Mouse (Mus musculus) myocyte (in vitro differentiated cells): ENCODE measurements at regions not wholly inside any gene's neighbourhood (a gene's known extent, or its start where the extent isn't known, plus 50 kb on each side); places are given as distances from the start of the nearest gene placed in this dataset.

Experiments
- H3K27me3 ChIP-seq: one replicate; pipeline ENCODE4 v1.6.1; 2011; ENCODE audit not compliant: control insufficient read depth, insufficient read depth, insufficient read length
- H3K36me3 ChIP-seq: one replicate; pipeline ENCODE4 v1.6.1; 2011; ENCODE audit not compliant: control insufficient read depth, insufficient read depth
- H3K4me2 ChIP-seq: one replicate; pipeline ENCODE4 v1.6.1; 2011; ENCODE audit warnings: low read depth, control low read depth
- H3K4me3 ChIP-seq: one replicate; pipeline ENCODE4 v1.5.1; 2011; ENCODE audit warnings: mild to moderate bottlenecking, control low read depth, moderate library complexity
- H3K79me2 ChIP-seq: one replicate; pipeline ENCODE4 v1.6.1; 2011; ENCODE audit not compliant: control insufficient read depth, insufficient read depth
- H3ac ChIP-seq: one replicate; pipeline ENCODE4 v1.6.1; 2011; ENCODE audit not compliant: control insufficient read depth, insufficient read length
- CEBPB ChIP-seq: IDR thresholded peaks from 2 replicates; pipeline ENCODE4 v1.6.1; 2011; ENCODE audit warnings: mild to moderate bottlenecking, moderate library complexity; ENCODE audit not compliant: poor library complexity, insufficient read depth, severe bottlenecking
- E2F4 ChIP-seq: IDR thresholded peaks from one replicate; pipeline ENCODE4 v1.6.1; 2011; ENCODE audit warnings: mild to moderate bottlenecking, control low read depth, moderate library complexity; ENCODE audit not compliant: insufficient read depth
- MAX ChIP-seq: IDR thresholded peaks from one replicate; pipeline ENCODE4 v1.6.1; 2011; ENCODE audit warnings: low read depth, mild to moderate bottlenecking, control low read depth
- MYOD1 ChIP-seq, 3 experiments: IDR thresholded peaks; one replicate each; pipeline ENCODE4 v1.6.1; 2011; ENCODE audit warnings: control low read depth in 2 of 3, low read depth in 2 of 3, mild to moderate bottlenecking in 2 of 3, moderate library complexity in 1 of 3; ENCODE audit not compliant: insufficient read length in 2 of 3, control insufficient read depth in 1 of 3
- MYOG ChIP-seq, 3 experiments: IDR thresholded peaks; one replicate each; pipeline ENCODE4 v1.6.1; 2011; ENCODE audit warnings: control low read depth in 2 of 3, low read depth in 2 of 3, mild to moderate bottlenecking in 2 of 3; ENCODE audit not compliant: insufficient read length in 2 of 3, control insufficient read depth in 1 of 3, insufficient read depth in 1 of 3
- POLR2A ChIP-seq: IDR thresholded peaks from one replicate; pipeline ENCODE4 v1.6.1; 2011; ENCODE audit warnings: low read depth, mild to moderate bottlenecking, control low read depth, moderate library complexity; ENCODE audit not compliant: insufficient read length
- POLR2AphosphoS2 ChIP-seq: IDR thresholded peaks from one replicate; pipeline ENCODE4 v1.6.1; 2011; ENCODE audit warnings: low read depth, control low read depth; ENCODE audit not compliant: insufficient read length
- REST ChIP-seq: IDR thresholded peaks from one replicate; pipeline ENCODE4 v1.6.1; 2011; ENCODE audit warnings: mild to moderate bottlenecking, control low read depth, moderate library complexity; ENCODE audit not compliant: insufficient read depth, insufficient read length
- SRF ChIP-seq: IDR thresholded peaks from one replicate; pipeline ENCODE4 v1.6.1; 2011; ENCODE audit warnings: low read depth; ENCODE audit not compliant: control insufficient read depth, insufficient read length
- TCF12 ChIP-seq: IDR thresholded peaks from one replicate; pipeline ENCODE4 v1.6.1; 2011; ENCODE audit warnings: mild to moderate bottlenecking, control low read depth; ENCODE audit not compliant: poor library complexity, insufficient read depth, severe bottlenecking
- TCF3 ChIP-seq: IDR thresholded peaks from one replicate; pipeline ENCODE4 v1.6.1; 2011; ENCODE audit warnings: low read depth, control low read depth; ENCODE audit not compliant: insufficient read length
- USF1 ChIP-seq: IDR thresholded peaks from one replicate; pipeline ENCODE4 v1.6.1; 2011; ENCODE audit warnings: low read depth, mild to moderate bottlenecking, control low read depth, moderate library complexity

DNA sequence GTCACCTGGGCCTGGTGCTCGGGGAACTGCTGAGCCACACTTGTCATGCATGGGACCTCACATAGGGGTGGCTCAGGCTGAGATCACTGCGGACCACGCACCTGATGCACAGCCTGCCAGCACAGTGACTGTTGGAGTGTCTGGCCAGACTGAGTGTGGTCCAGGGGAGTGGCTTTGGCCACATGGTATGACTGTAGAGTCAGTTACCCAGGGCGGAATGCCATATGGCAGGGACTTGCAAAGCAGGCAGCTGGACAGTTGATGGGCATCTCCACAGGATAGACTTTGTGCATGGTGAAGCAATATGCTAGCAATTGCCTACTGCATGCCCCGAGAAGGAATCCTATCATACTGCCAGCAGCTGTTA is 179.0 kb downstream of the Gadd45g start:
- Histone ChIP-seq H3K27me3 (no peaks in the 10 kb centered on the region), H3ac (no peak overlapping the region), H3K79me2 (no peaks in the 10 kb centered on the region), H3K4me3 (no peak overlapping the region), H3K4me2 (peak overlapping the region; percentile 88), H3K36me3 (no peaks in the 10 kb centered on the region)
- peak; percentile 81 for TF ChIP-seq TCF12
- peak; percentile 20 for TF ChIP-seq REST
- TF ChIP-seq POLR2A, result peak; percentile 88
- no peak for TF ChIP-seq SRF
- peak; percentile 84 for TF ChIP-seq POLR2AphosphoS2
- peak; percentile 65 for TF ChIP-seq MAX
- peak; percentile 98 for TF ChIP-seq CEBPB
- TF ChIP-seq MYOD1 (IDR thresholded peaks at IDR 0.05; ENCODE audit: control insufficient read depth in 1 of 3, insufficient read length in 2 of 3, low read depth in 2 of 3), result peak; percentile 16 to 91 (median 87)
- TF ChIP-seq E2F4, result no peak
- peak; percentile 69 for TF ChIP-seq USF1
- peak; percentile 73 for TF ChIP-seq TCF3
- TF ChIP-seq MYOG (IDR thresholded peaks at IDR 0.05; ENCODE audit: control insufficient read depth in 1 of 3, insufficient read depth in 1 of 3, insufficient read length in 2 of 3, low read depth in 2 of 3), result peak; percentile 84 to 97 (median 97)

DNA sequence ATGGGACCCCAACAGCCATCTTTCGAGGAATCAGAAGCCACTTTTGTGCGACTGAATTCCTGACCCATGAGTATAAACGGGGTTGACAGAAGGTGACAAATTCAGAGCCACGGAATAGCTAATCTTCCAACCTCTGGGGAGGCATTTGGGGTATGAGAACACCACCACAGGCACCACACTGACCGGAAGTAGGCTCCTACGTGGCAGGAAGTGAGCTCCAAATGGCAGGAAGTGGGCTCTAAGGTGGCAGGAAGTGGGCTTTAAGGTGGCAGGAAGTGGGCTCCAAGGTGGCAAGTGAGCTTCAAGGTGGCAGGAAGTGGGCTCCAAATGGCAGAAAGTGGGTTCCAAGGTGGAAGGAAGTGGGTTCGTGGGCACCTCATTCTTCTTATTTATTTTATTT is 179.8 kb downstream of the Gadd45g start:
- no peak overlapping the region for H3ac ChIP-seq
- no peak overlapping the region for H3K4me3 ChIP-seq
- H3K36me3 ChIP-seq, result no peaks in the 10 kb centered on the region
- H3K4me2 ChIP-seq, result peak overlapping the region; percentile 88
- TF ChIP-seq CEBPB (no peak), MYOD1 (IDR thresholded peaks at IDR 0.05; ENCODE audit: control insufficient read depth in 1 of 3, insufficient read length in 2 of 3, low read depth in 2 of 3) (no peak), TCF3 (no peak)
- H3K79me2 ChIP-seq, result no peaks in the 10 kb centered on the region
- no peaks in the 10 kb centered on the region for H3K27me3 ChIP-seq

DNA sequence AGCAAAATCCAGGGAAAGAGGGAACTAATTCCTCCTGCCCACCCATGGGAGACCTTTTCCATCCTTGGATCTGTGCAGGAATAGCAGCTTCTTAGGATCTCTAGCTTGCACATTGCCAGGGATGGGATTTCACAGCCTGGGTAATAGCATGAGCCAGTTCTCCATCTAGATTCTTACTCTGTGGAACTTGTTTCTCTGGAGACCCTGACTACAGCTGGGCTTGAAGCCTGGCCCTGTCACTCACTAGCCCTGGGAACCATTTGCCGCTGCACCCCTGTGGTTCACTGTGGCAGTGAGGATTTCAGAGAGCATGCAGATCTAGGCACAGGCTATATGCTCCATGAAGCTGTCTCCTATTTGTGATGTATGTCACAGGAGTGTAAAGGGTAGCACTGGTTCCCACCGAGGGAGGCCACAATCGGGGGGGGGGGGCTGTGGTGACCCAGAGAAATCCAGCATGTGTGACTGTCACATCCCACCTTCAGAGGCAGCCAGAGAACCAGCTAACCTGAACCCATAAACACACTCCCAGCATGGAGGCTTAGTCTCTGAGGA is 183.5 kb downstream of the Gadd45g start:
- H3K27me3 ChIP-seq, result no peaks in the 10 kb centered on the region
- no peaks in the 10 kb centered on the region for H3K79me2 ChIP-seq
- TF ChIP-seq MYOD1 (IDR thresholded peaks at IDR 0.05; ENCODE audit: control insufficient read depth in 1 of 3, insufficient read length in 2 of 3, low read depth in 2 of 3), result peak in 1 of 3 experiments; percentile 35
- no peak for TF ChIP-seq CEBPB
- no peaks in the 10 kb centered on the region for H3K36me3 ChIP-seq
- H3K4me2 ChIP-seq, result no peak overlapping the region
- no peak overlapping the region for H3ac ChIP-seq
- H3K4me3 ChIP-seq, result no peak overlapping the region

DNA sequence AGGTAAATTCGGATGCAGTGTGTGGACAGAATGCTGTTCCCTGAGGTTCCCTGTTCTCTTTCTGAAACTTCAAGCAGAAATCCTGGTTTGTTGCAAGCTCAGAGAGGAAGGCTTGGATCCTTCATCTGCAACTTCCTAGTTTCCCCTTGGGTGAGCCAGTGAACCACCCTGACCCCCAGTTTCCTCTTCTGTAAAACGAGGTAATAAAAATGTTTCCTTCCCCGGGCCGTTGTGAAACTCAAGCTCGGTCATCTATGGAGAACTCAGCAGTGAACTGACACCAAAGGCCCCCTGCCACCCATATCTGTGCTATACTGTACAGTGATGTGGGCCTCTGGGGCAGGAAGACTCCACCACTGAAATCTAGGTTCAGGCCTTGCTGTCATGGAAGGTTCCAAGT is 185.0 kb downstream of the Gadd45g start:
- TF ChIP-seq MAX (no peak), POLR2AphosphoS2 (no peak), SRF (no peak), POLR2A (no peak), MYOG (IDR thresholded peaks at IDR 0.05; ENCODE audit: control insufficient read depth in 1 of 3, insufficient read depth in 1 of 3, insufficient read length in 2 of 3, low read depth in 2 of 3) (no peak), CEBPB (no peak), TCF12 (no peak), MYOD1 (IDR thresholded peaks at IDR 0.05; ENCODE audit: control insufficient read depth in 1 of 3, insufficient read length in 2 of 3, low read depth in 2 of 3) (no peak), REST (no peak), TCF3 (no peak), USF1 (no peak)
- H3K36me3 ChIP-seq, result no peaks in the 10 kb centered on the region
- H3ac ChIP-seq, result no peak overlapping the region
- no peaks in the 10 kb centered on the region for H3K79me2 ChIP-seq
- no peaks in the 10 kb centered on the region for H3K27me3 ChIP-seq
- no peak overlapping the region for H3K4me2 ChIP-seq
- H3K4me3 ChIP-seq, result no peak overlapping the region

DNA sequence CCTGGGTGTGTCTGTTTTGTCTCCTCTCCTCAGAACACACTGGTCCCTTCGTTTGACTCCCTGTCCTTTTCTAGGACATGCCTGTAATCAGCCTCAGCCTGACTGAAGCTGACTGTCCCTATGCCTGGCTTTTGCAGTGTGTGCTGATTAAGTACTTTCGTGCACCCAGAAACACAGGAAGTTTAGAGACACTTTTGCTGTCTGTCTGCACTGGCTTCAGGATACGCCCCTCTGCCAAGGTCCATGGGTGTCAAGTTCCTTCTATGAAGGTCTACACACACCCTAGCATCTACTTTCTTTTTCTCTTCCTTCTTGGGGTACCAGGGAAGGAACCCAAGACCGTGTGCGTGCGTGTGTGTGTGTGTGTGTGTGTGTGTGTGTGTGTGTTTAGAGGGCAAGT is 189.3 kb downstream of the Gadd45g start:
- Histone ChIP-seq H3K4me2 (no peak overlapping the region), H3K36me3 (no peaks in the 10 kb centered on the region), H3K79me2 (no peaks in the 10 kb centered on the region), H3K4me3 (no peak overlapping the region), H3K27me3 (no peaks in the 10 kb centered on the region), H3ac (no peak overlapping the region)
- TF ChIP-seq TCF12 (no peak), CEBPB (no peak), TCF3 (no peak), MAX (no peak), SRF (no peak), POLR2A (no peak), MYOD1 (IDR thresholded peaks at IDR 0.05; ENCODE audit: control insufficient read depth in 1 of 3, insufficient read length in 2 of 3, low read depth in 2 of 3) (no peak), USF1 (no peak), MYOG (IDR thresholded peaks at IDR 0.05; ENCODE audit: control insufficient read depth in 1 of 3, insufficient read depth in 1 of 3, insufficient read length in 2 of 3, low read depth in 2 of 3) (no peak), E2F4 (no peak), REST (no peak), POLR2AphosphoS2 (no peak)
